Mouse (Mus musculus) splenic B cell, adult 2 months (primary cell): ENCODE results near the gene Nptx1.

Experiments
- DNase-seq: peaks from one replicate; pipeline ENCODE4 v3.0.0-alpha.2; 2011; ENCODE audit warnings: low read depth, low spot score
- H3K27me3 ChIP-seq: 2 replicates; pipeline ENCODE4 v1.6.1; 2012; ENCODE audit warnings: mild to moderate bottlenecking, low read length, moderate library complexity, mixed read lengths; ENCODE audit not compliant: control insufficient read depth, poor library complexity, insufficient read depth, severe bottlenecking
- H3K36me3 ChIP-seq: 2 replicates; pipeline ENCODE4 v1.6.1; 2012; ENCODE audit warnings: mild to moderate bottlenecking, low read length, moderate library complexity, mixed read lengths; ENCODE audit not compliant: control insufficient read depth, poor library complexity, insufficient read depth, severe bottlenecking

Nptx1 gene

DNA sequence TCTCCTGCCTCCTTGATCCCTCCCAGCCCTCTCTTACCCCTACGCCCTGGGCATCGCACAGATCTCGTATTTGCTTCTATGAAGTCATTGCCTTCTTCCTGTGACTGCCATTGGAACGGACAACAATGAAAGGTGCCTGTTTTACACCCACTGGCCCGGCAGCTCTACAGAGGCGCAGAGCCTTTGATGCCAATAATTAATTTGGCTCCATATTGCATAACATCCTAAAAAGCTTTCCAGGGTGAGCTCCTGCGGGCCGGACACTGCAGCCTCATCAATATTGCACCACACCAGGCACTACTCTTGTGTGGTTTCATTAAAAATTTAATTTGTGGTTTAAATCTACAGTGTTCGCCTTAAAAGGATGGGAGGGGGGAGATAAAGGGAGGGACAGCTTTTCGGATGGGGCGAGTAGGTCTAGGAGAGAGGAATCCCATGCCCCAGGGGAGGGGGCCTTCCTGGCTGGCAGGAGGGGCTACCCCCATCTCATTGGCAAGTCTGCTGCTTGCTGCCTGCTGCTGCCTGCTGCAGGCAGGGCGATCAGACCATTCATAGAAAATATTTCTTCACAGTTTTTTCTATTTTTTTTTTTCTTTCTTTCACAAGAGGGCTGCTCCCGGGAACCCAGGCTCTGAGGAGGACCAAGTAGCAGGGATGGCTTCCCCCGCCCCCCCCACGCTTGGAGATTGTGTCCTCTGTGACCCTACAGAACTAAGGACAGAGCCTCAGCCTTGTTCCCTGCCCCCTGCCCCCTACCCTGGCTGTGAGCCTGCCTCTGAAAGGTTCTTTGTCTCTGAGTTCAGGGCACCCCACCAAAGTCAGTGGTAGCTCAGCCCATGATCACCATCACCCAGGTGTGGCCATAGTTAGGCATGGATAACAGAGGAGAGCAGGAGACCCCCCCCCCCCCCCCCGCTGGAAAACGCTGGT lies 10.7 kb upstream of the Nptx1 start:
- Histone ChIP-seq H3K27me3 (peaks cover 4% of the 10 kb centered on the region; the same call in 1 of the 2 replicates), H3K36me3 (no peaks in the 10 kb centered on the region)
- no peak for DNase-seq

DNA sequence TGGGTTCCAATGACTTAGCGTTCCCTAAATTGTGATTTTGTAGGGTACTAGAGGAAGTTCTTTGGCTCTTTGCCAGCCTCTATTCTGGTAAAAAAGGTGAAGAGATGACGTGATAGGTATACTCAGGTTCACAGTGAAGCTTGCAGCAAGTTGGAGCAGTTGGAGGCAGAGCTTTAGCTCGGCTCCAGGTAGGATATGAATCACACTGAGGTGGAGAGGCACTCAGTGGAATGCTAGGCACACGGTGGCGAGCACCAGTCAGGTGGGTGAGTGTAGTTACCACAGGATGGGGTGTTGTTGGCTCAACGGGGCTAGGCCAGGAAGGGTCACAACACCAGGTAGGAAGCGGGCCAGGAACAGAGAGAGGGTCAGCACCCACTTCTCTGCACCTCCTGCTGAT lies 7.6 kb upstream of the Nptx1 start:
- Histone ChIP-seq H3K36me3 (no peaks in the 10 kb centered on the region), H3K27me3 (peaks cover 4% of the 10 kb centered on the region; the same call in 1 of the 2 replicates)
- DNase-seq = no peak

DNA sequence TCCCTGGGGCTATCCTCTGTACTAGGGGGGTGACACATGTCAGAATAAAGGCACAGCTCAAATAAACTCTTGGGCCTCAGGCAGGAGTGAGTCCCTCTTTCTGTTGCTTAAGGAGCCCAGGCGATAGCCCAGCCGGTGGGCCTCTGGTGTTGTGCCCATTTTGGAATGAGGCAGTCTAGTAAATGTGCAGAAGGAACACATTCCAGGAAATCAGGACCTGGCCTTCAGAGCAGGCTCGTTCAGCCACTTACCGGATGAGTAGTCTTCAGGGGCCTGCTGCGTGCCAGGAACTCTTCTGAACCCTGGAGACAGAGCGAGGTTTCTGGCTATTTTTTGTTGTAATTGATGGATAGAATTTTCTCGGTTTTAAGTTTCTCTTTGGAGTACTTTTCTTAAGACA lies 7.2 kb upstream of the Nptx1 start:
- DNase-seq = no peak
- Histone ChIP-seq H3K27me3 (peaks cover 5% of the 10 kb centered on the region; the same call in 1 of the 2 replicates), H3K36me3 (no peaks in the 10 kb centered on the region)

DNA sequence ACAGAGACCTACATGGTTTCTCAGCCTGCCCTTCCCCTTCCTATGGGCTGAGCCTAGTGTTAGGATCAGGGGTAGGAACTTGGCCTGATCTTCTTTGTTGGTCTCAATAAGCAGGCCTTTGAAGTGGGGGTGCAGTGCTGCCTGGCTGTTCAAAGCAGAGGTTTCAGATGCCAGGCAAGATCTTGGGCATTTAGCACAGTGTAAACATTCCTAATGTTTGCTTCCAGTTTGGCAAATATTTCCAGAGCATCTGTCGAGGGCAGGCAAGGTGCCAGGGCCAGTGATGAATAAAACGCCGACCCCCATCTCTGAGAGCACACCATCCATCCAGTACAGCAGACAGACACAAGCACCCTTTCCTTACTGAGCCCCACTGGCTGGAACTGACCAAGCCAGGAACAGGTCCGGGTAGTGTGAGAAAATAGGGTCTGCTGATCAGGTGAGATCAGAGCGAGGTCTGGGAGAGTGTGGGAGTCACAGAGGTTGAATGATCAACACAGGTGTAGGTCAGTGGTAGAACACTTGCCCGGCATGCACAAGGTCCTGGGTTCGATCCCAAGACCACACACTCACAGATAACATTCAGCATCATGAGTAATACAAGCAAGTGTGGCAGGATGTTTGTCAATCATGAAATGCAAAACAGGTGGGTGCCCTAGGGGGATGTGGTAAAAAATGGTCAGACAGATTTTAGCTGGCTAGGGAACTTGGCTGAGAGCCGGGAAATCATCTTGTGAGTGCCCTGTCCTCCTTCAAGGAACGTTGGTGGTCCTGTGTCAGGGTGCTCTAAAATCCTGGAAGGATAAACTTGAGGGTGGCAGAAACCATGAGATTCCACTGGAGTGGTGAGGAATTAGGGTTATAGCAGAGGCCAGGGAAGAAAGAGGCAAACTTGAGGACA lies 5.6 kb upstream of the Nptx1 start:
- H3K27me3 ChIP-seq = peaks cover 6% of the 10 kb centered on the region; the same call in 1 of the 2 replicates
- no peaks in the 10 kb centered on the region for H3K36me3 ChIP-seq
- no peak for DNase-seq

DNA sequence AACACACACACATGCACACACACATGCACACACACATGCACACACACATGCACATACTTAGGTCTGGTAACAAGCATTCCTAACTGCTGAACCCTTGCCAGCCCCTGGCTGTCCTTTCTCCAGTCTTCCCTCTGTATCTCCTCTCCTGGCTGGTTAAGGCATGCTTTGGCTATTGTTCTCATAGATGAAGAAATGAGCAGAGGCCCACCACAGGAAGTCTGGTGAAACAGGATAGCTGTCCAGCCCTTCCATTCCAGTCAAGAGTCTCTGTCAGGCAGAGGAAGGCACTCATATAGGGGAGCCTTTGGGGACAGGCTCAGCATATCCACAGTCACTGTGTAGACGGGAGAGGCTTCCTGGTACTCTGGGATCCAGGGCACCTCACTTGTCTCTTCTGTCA lies 4.7 kb upstream of the Nptx1 start:
- Histone ChIP-seq H3K36me3 (no peaks in the 10 kb centered on the region), H3K27me3 (peaks cover 3% of the 10 kb centered on the region; the same call in 1 of the 2 replicates)
- DNase-seq = no peak

DNA sequence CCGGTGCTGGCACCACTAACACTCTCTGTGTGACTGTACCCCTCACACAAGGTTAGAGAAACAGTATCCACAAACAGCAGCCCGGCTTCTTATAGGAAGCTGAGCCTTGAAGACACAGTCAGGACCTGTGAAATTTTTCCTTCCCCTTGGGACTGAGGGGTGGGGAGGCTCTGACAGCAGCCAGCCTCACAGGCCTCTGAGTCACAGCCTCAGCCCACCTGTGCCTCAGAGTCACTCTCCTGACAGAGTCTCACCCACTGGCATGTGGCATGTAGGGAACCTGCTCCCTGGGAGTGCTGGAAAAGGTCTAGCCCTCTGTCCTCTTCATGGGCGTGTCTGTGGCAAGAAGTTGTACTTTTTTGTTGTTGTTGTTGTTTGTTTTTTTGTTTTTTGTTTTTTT lies 3.9 kb upstream of the Nptx1 start:
- no peak for DNase-seq
- 0 out of 2 replicates have a peak, but pooled peaks cover 3% of the 10 kb centered on the region for H3K27me3 ChIP-seq
- H3K36me3 ChIP-seq = no peaks in the 10 kb centered on the region

DNA sequence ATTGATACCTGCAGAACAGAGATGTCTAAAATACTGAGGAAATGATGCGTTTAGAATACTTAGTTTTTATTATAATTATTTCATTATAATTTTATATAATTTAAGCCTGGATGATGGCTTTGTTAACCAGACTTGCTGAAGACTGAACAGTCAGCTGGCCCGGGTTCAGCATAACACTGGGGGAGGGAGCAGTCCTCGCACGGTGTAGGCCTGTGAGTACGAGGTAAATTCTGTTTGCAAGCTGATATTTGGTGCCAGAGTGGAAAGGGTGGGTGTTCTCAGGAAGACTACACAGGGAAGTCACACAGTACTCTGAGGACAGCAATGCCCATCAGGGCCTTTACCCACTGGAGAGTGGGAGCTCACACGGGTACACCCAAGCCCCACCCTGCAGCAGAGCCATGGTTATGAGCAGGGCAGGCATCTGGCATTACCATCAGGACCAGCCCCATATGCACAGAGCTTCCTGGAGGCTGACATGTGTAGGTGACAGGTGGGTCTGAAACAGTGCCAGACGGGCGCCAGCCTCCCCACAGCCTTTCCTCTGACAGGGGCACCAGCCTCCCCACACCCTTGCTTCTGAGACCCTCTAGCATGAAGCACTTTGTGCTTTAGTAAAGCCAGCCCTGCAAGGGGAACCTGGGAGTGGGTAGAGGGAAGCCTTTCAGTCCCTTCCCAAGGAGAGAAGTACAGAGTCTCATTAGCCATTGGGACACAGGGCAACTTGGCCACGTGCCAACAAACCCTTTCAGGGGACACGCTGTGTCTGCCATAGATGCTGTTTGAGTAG lies 3.2 kb upstream of the Nptx1 start:
- DNase-seq = no peak
- Histone ChIP-seq H3K36me3 (no peaks in the 10 kb centered on the region), H3K27me3 (0 out of 2 replicates have a peak, but pooled peaks cover 3% of the 10 kb centered on the region)

DNA sequence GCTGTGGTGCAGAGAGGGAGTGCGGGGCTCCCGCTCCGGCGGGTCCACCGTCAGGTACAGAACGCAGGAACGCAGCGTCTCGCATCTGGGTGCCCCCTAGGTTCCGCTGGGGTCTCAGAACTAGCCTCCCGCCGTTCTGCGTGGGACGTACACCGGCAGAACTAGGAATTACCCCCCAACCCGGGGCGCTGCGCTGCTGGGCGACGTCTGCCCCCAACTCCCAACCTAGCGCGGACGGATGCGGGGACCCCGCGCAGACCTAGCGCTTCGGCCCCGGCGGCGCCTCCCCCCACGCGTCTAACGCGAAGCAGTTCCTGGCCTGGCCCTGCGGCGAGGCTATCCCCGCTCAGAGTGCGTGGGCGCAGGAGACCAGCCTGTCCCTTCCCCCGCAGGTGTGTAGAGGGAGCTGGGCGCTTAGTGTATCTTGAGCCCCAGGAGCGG lies 1.8 kb upstream of the Nptx1 start:
- DNase-seq = no peak
- Histone ChIP-seq H3K27me3 (0 out of 2 replicates have a peak, but pooled peaks cover 3% of the 10 kb centered on the region), H3K36me3 (no peaks in the 10 kb centered on the region)

DNA sequence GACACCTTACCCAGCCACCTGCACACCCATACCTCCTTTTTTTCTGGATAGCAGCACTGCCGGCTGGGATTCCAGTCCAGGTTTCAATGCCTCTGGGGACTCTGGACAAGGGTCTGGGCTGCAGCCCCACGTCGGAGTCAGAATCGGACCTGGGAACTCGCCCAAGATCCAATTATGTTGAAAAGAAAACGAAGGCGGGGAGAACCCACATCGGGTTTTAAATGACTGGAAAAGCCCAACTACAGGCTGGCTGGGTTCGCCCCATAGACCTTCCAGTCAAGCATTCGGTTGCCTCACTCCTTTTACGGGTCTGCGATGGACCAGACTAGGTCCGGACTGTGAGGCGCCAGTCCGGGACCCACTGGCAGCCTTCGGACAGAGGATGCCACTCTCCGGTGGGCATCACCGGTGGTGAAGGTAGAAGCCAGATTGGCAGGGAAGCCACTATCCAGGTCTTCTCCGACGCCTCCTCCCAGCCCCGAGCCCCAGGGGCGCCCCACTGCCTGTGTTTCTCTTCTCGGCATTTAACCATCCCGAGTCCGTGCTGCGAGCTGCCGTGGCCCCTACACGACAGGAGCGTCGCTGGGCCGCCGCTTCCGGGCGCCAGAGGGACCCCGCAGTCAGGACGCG lies 1.3 kb upstream of the Nptx1 start:
- Histone ChIP-seq H3K27me3 (0 out of 2 replicates have a peak, but pooled peaks cover 3% of the 10 kb centered on the region), H3K36me3 (no peaks in the 10 kb centered on the region)
- DNase-seq = no peak

DNA sequence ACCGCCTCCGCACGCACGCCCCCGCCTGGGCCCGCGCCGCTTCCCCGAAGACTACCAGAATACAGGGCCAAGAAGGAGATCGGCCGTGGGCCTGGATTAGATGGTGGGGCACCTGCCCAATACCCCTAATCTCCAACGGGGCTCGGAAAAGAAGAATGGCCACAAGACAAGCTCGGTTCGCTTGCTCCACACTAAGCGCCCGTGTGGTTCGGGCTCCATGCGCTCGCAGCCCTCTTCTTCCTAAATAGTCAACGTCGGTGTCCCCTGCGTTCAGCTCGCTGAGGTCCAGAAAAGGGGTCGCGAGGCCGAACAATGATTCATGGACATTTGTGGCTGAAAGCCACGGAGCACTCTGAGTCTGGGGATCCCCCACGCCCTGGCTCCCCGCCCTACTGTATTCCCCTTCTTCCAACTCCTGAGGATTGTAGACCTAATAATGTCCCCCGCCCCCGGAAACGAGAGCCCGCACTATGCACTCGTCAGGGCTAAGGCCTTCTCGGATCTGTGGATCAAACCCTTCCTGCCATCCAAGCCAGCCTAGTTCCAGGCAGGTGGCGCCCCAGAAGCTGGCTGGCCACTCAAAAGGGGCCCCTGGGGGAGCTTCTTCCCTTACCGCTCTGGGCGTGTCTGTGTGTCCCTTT lies 518 bp upstream of the Nptx1 start:
- 0 out of 2 replicates have a peak, but pooled peaks cover 3% of the 10 kb centered on the region for H3K27me3 ChIP-seq
- no peak for DNase-seq
- no peaks in the 10 kb centered on the region for H3K36me3 ChIP-seq

DNA sequence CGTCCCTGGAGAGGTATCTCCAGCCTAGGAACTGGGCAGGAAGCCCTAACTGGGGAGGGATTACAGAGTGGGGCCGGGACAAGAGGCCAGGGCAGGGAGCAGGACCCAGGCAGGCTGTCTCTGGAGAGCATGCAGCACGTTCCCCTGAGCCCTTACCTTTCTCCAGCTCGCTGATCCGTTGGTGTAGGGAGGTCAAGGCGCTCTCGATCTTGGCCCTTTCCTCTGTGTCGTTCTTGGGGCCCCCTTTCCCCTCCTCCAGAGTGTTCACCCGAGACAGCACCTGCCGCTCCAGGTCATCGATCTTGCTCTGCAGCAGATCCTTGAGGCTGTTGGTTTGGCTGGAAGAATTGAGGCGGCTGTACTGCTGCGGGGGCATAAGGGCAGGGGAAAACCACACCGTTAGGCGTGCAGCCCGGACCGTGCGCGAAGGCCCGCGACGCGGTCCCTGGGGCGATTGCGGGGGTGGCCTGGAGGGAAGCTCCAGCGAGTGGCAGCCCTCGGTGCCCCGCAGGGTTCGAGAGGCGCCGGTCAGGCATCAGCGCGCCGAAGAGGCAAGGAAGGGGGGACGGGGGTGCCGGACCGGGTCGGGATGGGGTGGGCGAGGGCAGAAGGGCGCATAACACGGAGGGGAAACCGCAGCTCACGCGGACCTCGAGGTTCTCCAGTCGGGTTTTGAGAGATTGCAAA lies 914 bp downstream of the Nptx1 start:
- peak; percentile 13 for DNase-seq
- 0 out of 2 replicates have a peak, but pooled peaks cover 3% of the 10 kb centered on the region for H3K27me3 ChIP-seq
- H3K36me3 ChIP-seq = no peaks in the 10 kb centered on the region

DNA sequence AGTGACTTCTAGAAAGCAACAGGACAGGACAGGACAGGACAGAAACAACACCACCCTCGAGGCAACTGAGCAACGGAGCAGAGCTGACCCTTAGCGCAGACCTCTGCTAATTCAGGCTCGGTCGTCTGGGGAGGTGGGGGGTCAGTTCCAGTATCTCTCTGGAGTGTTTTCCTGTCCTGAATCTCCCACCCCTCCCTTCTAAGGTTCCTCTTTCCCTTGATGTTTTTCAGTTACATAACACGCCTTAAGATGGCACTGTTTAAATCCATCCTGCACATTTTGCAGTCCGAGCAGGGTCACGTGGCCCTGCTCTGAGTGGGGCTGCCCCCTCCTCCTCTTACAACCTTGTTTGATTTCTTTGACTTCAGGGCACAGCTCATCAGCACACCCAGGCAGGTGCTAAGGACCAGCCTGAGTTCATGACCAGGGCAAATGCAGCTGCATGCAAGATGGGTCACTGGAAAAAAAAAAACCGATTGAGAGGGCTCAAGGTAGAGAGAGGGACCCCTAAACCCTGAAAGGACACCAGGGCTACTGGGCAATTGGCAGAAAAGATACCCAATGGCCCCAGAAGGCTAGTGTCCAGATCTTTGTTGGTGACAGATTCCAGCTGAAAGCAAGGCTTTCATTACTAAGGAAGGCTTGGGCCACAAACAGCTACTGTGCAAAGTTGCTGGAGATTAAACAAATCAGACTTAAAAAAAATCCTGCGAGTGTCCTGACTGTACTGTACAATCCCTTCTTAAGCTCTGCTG lies 1.6 kb downstream of the Nptx1 start:
- H3K36me3 ChIP-seq = no peaks in the 10 kb centered on the region
- 0 out of 2 replicates have a peak, but pooled peaks cover 3% of the 10 kb centered on the region for H3K27me3 ChIP-seq
- DNase-seq = peak; percentile 47
